Mouse (Mus musculus) spleen, adult 2 months (tissue): ENCODE data around the gene Dlgap3.

Experiments used
- CTCF ChIP-seq: fragments of 200-500 bp; IDR thresholded peaks from 2 replicates; pipeline ENCODE4 v1.5.1; 2011; ENCODE audit warnings: mild to moderate bottlenecking, inconsistent platforms; ENCODE audit not compliant: insufficient read depth, insufficient read length, insufficient replicate concordance; ENCODE audit errors: extremely low read depth
- POLR2A ChIP-seq: fragments of 200-500 bp; IDR thresholded peaks from 2 replicates; pipeline ENCODE4 v1.6.1; 2011; ENCODE audit warnings: low read depth, low read length, inconsistent platforms

DNA sequence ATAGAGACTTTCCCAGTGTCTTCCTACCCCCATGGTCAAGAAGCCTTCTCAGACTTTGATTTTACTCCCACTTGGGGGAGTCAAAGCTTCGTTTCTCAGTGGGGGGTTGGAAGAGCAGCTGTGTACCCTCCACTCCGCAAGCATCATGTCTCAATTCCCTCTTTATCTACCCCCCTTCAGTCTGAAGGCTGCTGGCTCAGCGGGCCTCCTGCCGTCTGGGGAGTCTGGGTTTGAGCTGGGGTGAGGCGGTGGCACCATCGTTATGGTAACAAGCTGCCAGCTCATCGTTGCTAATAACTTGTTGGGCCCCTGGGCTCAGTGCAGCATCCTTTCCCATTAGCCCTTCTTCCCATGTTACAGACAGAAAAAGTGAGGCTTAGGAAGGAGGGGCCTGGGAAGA is 3.1 kb downstream of the Dlgap3 start:
- TF ChIP-seq CTCF (no peak), POLR2A (no peak)
